Mouse (Mus musculus) ovary, postnatal 14 days (tissue): ENCODE measurements around the gene Mea1.

Source experiments
- DNase-seq: peaks from one replicate; pipeline ENCODE4 v3.0.0; 2022; ENCODE audit warnings: low spot score

The Mea1 gene

DNA sequence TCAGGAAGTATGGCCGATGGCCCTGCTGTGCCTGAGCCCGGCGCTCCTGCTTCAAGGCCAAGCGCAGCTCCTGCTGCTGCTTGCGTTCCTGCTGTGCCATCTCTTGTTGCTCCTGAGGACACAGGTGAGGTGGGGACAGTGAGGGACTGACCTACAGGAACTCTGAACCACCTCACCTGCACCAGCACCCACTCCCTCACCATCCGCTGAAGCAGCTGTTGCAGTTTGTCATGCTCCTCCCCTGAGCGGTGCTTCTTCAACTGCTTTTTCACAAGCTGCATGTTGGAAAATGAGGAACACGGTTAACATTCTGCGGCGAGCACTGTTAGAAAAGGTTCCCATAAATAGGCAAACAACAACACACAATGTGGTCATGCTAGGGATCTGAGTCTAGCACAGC lies 8.7 kb upstream of the Mea1 start:
- DNase-seq = no peak

DNA sequence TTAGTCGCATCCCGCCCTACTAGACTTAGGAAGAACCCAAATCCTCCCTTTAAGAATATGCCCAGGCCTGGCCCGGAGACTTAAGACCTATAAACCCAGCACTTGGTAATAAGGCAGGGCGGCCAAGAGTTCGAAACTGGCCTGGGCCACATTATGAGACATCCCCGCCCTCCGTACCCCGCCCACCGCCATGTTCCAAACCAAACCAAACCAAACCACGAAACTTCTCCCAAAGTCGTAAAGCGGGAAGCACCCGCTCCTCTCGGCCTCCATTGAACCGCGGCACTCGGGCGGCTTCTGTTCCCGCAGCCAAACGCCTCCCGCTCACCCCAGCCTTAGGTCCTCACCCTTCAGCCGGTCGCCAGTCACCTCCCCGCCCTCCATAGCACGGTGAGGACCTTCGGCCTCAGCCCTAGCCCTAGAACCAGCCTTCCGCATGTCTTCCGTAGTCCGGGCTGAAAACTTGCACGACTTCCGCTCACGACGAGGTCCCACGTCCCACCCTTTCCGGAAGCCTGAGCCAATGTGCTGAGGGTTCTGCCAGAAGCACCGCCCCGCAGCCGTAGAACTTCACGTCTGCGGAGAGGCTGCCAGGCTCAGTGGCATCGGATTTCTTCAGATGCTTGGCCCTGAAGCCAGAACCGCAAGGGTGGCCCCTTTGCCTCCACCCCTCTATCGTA lies 4.6 kb upstream of the Mea1 start, which contains the start of gene Rrp36:
Rrp36 (minus strand) TSS at position 503 of the 680 bp plus-strand sequence.
- peak; percentile 84 for DNase-seq

DNA sequence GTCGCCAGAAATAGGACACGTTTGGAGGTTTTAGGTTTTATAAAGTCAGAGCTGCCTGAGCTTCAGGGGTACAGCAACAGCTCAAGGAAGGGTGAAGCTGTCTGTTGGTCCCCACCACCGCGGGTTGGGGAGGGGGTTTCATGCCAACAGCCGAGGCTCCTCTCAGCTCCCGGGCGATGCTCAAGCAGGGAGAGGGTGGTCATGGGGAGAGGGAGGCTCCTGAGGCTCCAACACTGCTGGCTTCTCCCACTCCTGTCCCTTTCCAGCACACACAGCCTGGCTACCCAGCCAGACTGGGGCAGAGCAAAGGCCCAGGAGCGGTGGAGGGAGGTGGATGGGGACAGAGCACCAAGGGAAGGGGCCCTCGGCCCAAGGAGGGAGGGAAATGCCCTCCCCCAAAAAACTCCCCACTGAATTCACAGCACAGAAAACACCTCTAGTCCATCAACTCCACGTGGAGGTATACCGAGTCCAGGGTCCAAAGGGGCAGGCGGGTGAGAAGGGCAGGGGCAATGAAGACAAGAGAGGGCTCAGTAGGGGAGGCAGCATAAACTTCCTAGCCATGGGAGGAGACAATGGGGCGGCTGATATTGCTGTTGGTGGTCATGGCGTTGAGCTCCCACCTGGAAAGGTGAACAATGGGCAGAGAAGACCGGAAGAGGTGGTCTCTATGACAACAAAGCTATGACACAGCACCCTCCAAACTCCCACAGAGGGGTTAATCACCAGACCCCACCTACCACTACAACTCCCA lies 3.9 kb upstream of the Mea1 start:
- no peak for DNase-seq

DNA sequence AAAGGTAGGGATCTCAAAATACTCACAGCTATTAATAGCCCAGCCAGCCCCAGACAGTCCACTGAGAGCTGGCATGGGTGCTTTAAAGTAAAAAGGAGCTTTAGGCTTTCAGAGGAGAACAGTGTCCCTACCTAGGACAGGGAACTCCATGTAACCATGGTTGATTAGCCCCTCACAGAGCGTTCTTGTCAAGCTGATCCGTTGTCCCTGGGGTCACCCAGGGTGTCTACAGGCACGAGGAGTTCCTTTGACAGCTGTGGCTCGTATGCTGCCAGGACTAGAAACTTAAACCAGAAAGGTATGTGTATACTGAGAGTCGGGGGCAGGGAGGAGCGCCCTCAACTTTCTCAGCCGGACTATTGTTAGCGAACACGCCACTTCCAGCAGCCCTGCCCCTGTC lies 318 bp downstream of the Mea1 start:
- no peak for DNase-seq

DNA sequence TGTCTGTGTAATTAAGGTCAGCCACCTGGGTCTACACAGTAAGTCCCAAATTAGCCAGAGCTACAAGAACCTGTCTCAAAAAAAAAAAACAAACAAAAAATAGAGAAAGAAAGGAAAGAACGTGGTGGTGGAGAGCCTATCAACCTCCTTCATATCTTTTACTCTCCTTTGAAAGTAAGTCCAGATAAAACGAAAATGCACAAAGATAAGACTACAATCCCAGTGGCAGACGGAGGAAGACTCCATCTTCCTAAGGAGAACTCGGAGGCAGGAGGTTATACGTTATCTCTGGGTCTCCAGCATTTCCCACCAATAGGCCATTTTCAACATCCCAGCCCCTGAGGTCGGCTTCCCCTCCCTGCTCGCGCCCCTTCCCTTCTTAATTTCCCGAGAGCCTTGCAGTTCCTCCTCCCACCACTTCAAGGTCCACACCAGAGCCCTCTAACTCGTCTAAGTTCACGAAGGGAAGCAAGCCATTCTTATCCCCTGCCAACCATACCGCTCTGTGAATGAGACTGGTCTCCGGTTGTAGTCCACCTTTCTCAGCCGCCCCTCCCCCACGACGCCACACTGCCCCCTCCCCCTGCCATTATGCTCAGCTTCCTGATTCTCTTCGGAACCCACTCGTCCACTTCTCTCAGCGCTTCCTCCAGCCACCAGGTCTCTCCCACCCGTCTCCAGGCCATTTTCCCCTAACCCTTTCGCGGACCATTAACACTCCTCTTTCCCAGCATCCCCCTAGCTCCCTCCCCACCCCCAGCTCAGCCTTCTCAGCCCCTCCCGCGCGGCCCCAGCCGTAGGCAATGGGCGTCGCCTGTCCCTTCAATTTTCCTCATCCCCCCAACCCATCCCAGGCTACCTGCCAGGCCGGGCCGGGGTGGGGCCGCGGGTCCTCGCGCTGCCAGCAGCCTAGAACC lies 1.5 kb downstream of the Mea1 start:
- DNase-seq = peak; percentile 42

DNA sequence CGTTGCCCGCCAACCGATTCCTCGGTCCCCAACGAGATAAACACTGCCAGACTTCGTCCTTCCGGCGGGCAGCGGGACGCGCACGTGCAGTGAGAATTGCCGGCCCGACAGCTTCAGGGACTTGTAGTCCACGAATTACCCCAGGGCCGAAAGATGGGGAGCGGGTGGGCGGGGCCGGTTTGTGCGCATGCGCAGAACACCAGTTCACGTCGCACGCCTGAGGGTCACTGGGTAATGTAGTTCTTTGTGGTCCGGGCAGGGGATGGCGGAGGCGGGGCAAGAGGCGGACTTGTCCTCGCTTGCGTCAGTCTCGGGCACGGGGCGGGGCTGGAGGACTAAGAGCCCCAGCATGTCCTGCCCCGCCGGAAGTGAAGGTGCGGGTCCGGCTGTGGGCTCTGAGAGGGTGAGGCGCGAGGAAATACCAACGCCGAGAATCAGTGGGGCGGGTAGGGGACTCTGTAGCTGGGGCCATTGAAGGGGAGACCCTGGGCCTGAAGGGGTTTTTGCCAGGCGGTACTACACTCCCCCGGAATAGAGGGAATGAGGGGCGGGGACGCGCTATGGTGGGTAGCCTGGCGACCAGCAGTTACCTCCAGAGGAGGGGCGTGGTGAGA lies 2.3 kb downstream of the Mea1 start, which contains the start of gene Klhdc3:
Klhdc3 (minus strand) TSS at position 155 of the 614 bp plus-strand sequence.
- DNase-seq = peak; percentile 92

DNA sequence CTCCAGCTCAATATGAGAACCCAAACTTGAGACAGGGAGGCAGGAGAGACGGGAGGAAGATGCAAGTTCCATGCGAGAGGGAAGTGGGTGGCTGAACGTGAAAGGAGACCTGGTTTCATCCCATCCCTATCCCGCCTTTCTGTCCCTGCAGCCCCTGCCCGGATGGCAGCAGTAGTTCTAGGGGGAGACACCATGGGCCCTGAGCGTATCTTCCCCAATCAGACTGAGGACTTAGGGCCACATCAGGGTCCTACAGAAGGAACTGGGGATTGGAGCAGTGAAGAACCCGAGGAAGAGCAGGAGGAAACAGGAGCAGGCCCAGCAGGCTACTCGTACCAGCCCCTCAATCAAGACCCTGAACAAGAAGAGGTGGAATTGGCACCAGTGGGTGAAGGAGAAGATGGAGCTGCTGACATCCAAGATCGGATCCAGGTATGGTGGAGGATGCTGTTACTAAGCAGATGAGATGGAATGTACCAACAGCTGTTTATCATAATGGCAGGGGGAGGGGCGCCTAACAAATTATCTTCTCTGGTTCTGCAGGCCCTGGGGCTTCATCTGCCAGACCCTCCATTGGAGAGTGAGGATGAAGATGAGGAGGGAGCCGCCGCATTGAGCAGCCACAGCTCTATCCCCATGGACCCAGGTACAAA lies 3.0 kb downstream of the Mea1 start:
- no peak for DNase-seq

DNA sequence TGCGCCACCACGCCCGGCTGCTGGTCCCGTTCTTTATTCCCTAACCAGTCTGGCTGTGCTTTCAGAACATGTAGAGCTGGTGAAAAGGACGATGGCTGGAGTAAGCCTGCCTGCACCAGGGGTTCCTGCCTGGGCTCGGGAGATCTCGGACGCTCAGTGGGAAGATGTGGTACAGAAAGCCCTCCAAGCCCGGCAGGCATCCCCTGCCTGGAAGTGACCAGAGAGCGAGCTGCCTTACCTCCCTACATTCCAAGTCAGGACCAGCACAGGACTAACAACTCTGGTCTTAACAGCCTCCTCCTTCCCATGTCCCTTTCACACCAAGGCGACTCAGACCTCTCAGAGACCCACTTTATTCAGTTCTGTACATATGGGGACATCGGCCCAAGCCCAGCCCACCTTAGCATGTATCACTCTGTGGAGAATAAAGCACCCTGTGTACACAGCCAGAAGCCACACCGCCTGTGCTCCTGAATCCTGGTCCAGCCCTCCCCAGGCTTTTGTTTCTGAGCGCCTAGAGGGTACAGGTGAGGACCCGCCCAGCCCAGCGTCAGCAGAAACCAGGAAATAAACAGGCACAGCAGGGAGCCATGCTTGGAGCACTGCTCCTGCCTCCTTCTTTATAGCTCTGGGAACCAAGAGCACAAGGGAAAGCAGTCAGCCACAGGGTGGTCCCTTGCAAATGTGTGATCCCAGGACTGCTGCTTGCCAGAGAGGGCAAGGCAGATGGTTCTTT lies 4.2 kb downstream of the Mea1 start:
- DNase-seq = no peak

DNA sequence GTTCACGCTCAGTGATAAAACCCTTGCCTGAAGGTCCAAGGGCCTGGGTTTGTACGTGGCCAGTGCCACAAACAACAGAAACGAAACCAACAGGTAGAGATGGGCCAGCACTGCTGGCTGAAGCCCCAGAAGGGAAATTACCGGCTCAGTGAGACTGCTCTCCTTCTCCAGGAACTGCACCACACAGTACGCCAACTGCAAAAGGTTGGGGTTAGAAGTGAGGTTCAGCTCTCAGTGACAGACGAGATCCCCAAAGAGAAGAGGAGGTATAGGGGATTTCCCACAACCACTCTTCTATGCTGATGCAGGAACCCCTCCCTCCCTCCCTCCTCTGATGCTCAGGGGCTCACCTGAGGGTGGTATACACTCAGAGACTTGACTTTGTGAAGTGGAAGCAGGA lies 7.3 kb downstream of the Mea1 start:
- DNase-seq = no peak

DNA sequence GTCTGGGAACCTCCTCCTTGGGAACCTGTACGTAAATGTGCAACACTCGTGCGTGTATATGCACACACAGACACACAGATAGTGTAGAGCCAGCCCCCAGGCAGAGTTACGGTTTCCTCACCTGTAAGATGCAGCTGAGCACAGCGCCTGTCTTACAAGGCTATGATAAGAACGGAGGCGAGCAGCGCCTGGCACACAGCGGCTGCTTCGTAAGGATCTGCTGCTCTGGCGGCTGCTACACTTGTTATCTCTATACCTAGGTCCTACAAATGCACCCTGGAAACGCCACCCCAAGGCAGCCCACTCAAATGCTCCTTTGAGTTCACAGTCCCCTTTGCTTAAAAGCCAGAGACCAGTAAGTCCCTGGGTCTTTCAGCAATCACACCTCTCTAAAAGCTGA lies 12.1 kb downstream of the Mea1 start:
- no peak for DNase-seq

DNA sequence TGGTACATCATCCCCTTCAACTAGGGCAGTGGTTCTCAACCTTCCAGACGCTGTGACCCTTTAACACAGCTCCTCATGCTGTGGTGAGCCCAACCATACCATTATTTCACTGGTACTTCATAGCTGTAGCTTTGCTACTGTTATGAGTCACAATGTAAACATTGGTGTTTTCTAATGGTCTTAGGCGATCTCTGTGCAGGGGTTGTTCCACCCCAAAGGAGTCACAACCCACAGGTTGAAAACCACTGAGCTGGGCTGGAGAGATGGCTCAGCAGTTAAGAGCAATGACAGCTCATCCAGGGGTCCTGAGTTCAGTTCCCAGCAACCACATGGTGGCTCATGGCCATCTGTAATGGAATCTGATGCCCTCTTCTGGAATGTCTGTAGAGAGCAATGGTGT lies 12.8 kb downstream of the Mea1 start:
- no peak for DNase-seq

DNA sequence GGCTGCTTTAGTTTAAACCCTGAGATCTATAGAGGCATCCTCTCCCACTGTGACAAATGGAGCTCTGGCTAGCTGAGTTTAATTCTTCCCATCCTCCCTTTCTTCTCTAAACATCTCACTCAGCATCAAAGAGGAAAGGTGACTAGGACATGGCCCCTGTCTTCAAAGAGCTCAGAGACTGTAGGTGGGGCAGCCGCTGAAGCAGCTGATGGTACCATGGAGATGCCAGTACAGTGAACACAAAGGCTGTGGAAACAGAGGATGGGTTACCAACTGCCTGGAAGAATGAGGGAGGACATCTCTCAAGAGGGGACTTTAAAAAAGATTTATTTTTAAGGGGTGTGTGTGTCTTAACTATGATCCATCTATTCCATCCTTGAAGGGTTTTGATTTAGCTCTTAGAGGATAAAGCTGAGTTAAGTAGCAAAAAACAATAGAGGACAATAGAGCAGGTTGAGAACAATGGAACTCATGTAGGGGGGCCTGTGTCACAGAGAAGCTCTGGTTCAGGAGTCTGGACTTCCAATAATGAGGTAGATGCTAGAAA lies 16.0 kb downstream of the Mea1 start:
- no peak for DNase-seq

DNA sequence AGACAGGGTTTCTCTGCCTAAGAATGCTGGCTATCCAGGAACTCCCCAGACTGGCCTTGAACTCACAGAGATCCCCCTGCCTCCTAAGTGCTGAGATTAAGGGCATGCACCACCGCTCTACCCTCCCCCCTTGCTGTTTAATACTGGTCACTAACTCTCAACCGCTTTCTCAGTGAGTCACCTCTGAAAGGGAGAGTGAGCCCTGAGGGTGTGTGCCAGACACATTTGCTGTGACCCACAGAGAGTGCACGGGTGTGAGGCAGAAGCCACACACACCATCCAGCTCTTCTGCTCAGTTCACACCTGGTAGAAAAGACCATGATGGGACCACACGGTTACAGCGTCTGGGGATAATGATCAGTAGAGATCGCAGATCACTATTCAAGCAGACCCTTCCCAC lies 19.9 kb downstream of the Mea1 start:
- DNase-seq = no peak

DNA sequence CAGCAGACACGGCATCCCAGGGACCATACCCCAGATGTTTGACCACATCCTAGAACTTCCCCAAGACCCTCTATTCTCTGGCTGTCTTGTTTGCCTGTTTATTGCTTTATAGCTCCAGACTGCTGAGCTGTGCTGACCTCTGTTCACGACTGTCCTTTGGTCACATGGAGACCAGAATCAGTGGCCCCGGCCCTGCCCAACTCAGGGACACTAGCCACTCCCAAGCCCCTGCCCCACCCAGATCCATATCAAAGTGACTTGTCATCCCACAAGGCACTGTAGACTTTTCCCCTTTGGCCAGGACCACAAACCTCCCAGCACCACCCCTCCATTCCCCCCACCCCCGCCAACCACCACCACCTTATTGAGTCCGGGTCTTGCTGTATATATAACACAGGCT lies 20.7 kb downstream of the Mea1 start:
- no peak for DNase-seq

DNA sequence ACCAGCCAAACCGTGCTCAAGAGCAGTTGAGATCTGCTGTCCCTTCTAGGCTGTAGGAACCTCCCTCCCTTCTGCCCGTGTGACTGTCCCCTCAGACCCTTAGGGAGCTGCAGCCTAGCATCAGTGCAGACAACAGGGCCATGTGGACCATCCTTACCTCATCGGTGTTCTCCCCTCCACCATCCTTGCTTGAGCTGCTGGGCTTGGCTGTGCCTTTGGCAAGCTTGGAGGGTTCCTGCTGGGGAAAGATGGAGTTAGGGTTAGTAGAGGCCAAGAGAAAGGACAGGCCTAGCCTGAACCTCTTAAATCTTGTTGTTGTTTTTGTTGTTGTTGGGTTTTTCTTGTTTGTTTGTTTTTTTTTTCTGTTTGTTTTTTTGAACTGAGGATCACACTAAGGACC lies 21.3 kb downstream of the Mea1 start:
- DNase-seq = no peak

DNA sequence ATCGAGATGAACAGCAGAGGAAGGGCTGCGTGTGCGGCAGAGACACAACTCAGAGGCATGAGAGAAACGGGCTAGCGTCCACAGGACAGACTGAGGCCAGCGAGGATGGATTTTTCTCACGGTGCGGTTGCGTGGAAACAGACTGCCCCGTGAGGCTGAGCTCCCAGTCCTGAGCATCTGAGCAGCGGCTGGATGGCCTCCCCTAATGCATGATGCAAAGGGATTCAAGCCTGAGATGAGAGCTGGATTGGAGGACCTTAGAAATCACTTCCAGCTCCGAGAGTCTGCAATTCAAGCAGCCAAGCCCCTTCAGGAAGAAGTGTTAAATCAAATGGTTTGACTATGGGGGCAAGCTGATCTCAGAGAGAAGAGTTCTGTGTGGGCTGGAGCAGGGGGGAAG lies 22.9 kb downstream of the Mea1 start:
- DNase-seq = no peak

DNA sequence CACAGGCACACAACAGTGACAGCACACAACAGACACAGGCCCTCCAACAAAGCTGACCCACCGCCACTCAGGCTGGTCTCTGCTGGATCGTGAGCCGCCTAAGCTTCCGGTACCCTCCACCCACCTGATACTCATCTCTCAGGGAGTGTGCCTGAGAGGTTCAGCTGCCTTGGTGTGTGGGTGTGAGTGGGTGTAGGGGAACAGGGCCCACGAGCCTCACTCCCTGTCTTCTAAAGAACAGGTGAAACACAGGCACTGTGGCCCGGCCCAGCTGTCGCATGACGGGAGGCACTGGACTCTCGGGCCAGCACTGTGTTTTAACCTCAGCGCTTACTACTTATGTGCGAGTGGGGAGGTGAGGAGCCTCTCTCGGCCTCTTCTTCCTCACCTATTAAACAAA lies 23.5 kb downstream of the Mea1 start:
- no peak for DNase-seq

DNA sequence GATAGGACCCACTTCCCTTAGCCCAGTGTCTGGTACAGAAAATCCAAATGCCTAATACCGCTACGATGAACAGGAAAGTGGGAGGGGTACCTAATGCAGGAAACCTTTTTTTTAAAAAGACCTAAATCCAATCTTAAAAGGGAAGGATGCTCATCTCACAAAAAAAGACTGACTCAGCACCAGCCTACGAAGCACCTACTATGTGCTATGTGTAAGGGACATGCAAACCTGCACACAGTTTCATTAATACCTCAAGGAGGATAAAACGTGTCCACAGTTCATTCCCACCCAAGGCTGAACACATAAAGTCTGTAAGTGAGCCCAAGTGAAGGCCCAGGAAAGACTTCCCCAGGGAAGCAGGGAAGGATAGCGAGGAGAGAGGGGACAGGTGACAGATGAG lies 23.9 kb downstream of the Mea1 start:
- no peak for DNase-seq

DNA sequence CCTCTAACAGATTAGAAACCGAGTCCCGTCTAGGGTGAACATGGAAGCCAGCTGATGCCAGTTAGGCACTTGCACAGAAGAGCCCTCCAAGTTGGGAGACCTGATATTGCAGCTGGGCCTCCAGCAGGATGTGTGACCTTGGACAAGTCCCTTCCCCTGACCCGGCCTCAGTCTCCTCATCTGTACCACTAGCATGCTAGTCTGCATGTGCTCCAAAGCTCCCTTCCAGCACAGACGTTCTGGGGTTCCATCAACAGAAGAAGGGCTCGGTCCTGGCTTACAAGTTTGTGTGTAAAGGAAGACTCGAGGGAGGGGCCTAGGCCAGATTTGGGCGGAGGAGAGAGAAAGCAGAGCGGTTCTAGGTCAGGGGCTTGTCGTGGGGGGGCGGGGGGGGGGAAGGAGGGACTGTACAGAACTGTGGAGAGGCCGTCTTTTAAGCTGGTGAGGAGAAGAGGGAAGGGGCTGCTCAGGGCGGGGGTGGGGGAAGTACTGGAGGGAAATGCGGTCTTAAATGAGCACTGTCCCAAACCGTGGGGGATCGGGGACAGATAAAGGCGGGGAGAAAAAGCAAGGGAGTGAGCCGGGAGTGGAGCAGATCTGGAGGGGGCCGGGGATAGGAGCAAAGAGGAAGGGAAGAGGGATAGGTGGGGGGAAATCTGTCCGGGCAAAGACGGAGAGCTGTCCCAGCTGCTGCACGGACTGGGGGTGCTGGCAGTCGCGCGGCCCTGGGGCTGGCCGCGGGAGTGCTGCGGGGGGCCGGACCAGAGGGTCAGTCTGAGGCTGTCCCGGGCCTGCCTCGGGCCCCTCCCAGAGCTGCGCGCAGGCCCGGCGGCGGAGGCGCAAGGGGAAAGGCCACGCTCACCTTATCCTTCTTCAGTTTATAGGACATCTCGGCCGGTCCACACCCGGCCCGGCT lies 25.6 kb downstream of the Mea1 start:
- no peak for DNase-seq
